Mouse (Mus musculus) forebrain, embryonic 13.5 days (tissue): ENCODE measurements around the gene BC048507. TPM values are rescaled to one million over a fixed set of nuclear protein-coding genes. Genes with fewer than 3 reads are reported as not detected.
A peak's percentile ranks its signal among the peaks of the same experiment; 100 is the strongest.
"Not testable (repeated sequence)": the region's sequence is repeated elsewhere in the genome, so short reads cannot be mapped to it uniquely, and the experiment has no call there.

Experiments
- ATAC-seq: fragments of 200-750 bp; cut with Nextera tagmentation; 2 replicates; pipeline ENCODE4 v1.8.0; 2017
- H3K27ac ChIP-seq: fragments of 300-500 bp; sonication (generic); 2 replicates; pipeline ENCODE4 v1.5.1; 2015; ENCODE audit warnings: inconsistent platforms, mild to moderate bottlenecking, moderate library complexity
- H3K27me3 ChIP-seq: fragments of 300-500 bp; sonication (generic); 2 replicates; pipeline ENCODE4 v1.6.1; 2015; ENCODE audit warnings: mild to moderate bottlenecking, inconsistent platforms
- H3K36me3 ChIP-seq: fragments of 300-500 bp; sonication (generic); 2 replicates; pipeline ENCODE4 v1.6.1; 2015; ENCODE audit warnings: mild to moderate bottlenecking, inconsistent platforms; ENCODE audit not compliant: poor library complexity, severe bottlenecking
- H3K4me1 ChIP-seq: fragments of 300-500 bp; sonication (generic); 2 replicates; pipeline ENCODE4 v1.6.1; 2015; ENCODE audit warnings: inconsistent platforms
- H3K4me2 ChIP-seq: fragments of 300-500 bp; sonication (generic); 2 replicates; pipeline ENCODE4 v1.6.1; 2015; ENCODE audit warnings: inconsistent platforms, mild to moderate bottlenecking, moderate library complexity
- H3K4me3 ChIP-seq: fragments of 300-500 bp; sonication (generic); 2 replicates; pipeline ENCODE4 v1.5.1; 2015; ENCODE audit warnings: mild to moderate bottlenecking, inconsistent platforms
- H3K9ac ChIP-seq: fragments of 300-500 bp; sonication (generic); 2 replicates; pipeline ENCODE4 v1.6.1; 2015; ENCODE audit warnings: mild to moderate bottlenecking, inconsistent platforms
- H3K9me3 ChIP-seq: fragments of 300-500 bp; sonication (generic); replicated peaks from 2 replicates; pipeline ENCODE4 v1.6.1; 2016; ENCODE audit warnings: inconsistent platforms
- WGBS: fragments of 180-500 bp; shearing (Covaris S2); methylation state at CpG from one replicate; pipeline ENCODE4 v1.1.7; 2015; 5-methylcytosine and 5-hydroxymethylcytosine counted together
- polyA plus RNA-seq: library from polyadenylated mRNA; unstranded; fragments of >200 nt; fragmentation: Nextera tagmentation; extraction: Ambion mirVana; gene quantifications from 2 replicates; pipeline ENCODE4 v1.2.1, GENCODE M21; 2015

BC048507 gene
- polyA plus RNA-seq, 1 experiment from 2014 or later: not detected

DNA sequence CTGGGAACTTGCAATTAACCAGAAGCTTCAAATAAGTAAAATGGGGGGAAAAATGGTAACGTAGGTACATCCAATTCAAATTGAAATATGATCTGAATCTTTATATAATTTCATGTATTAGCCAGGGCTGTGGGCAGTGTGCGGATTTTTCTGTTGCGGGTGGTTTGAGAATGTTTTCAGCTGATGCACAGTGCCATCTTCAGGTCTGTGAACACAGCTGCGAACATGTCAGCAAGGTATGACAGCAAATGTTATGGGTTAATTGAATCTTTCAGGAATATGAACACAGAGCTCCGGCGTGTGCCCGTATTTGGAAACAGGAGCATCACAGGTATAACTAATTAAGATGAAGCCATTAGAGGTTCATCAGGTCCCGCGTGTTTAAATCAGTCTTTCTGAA, 618 bp upstream of the BC048507 start:
- Histone ChIP-seq H3K27ac (no peak overlapping the region), H3K9ac (no peak overlapping the region), H3K4me3 (no peak overlapping the region), H3K4me2 (no peak overlapping the region), H3K27me3 (no peaks in the 10 kb centered on the region), H3K36me3 (no peaks in the 10 kb centered on the region), H3K4me1 (no peaks in the 10 kb centered on the region), H3K9me3 (no peaks in the 10 kb centered on the region)
- WGBS: 88% methylated on average over 9 of the region's 9 CpGs
- ATAC-seq: no peak

GRCm38 (mm10) chr13:67864764-67865350, 1.7 kb downstream of the BC048507 start:
- H3K9me3 ChIP-seq: no peaks in the 10 kb centered on the region
- no peak overlapping the region for H3K4me3 ChIP-seq
- no peak overlapping the region for H3K4me2 ChIP-seq
- no peaks in the 10 kb centered on the region for H3K4me1 ChIP-seq
- 7% methylated on average over 5 of the region's 5 CpGs for WGBS
- H3K27ac ChIP-seq: no peak overlapping the region
- peak; percentile 94 for ATAC-seq
- no peak overlapping the region for H3K9ac ChIP-seq
- H3K27me3 ChIP-seq: no peaks in the 10 kb centered on the region
- H3K36me3 ChIP-seq: no peaks in the 10 kb centered on the region

- Histone ChIP-seq H3K36me3 (no peaks in the 10 kb centered on the region), H3K9me3 (no peaks in the 10 kb centered on the region), H3K4me1 (no peaks in the 10 kb centered on the region), H3K27me3 (no peaks in the 10 kb centered on the region), H3K4me2 (no peak overlapping the region), H3K9ac (no peak overlapping the region), H3K4me3 (no peak overlapping the region), H3K27ac (no peak overlapping the region)
- WGBS: 36% methylated on average over 3 of the region's 3 CpGs
- ATAC-seq: no peak
These were observed 4.8 kb downstream of the BC048507 start for GRCm38 (mm10) chr13:67867899-67868298.

DNA sequence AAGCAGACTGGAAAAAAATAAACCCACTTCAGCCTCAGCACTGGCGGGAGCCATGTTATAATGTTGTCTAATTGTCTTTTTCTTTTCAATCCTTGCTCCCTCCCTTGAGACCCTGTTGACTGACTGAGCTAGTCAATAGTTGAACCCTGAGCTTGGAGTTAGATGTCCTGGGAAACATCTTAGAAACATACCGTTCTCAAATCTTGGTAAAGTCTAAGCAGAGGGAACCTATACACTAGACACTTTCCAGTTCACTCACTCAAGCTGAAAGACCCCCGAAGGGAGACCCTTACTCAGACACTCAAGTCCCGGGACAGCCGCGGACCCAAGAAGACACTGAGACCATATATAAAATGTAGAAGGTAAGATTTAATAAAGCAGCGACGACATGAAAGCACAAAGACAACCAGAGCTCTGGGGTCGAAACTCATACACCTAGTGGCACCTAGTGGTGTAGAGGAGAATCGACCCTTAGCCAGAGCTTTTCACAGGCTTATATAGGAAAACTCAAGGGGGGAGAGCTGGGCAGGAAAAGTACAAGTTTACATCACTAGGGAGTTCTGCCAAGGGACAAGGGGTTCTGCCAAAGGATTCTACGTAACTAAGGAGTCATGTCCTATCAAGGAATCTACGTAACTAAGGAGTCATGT, 13.0 kb downstream of the BC048507 start:
- not testable (repeated sequence) for H3K4me3 ChIP-seq, H3K36me3 ChIP-seq, H3K9me3 ChIP-seq, H3K27me3 ChIP-seq, H3K9ac ChIP-seq, H3K4me1 ChIP-seq, H3K27ac ChIP-seq
- peak; percentile 38; the same call in 1 of the 2 replicates for ATAC-seq
- peak overlapping the region; percentile 36; the same call in 1 of the 2 replicates for H3K4me2 ChIP-seq
- 31% methylated on average over 7 of the region's 12 CpGs for WGBS

- Histone ChIP-seq H3K36me3 (no peaks in the 10 kb centered on the region), H3K27ac (no peak overlapping the region), H3K4me3 (no peak overlapping the region), H3K27me3 (no peaks in the 10 kb centered on the region), H3K4me2 (no peak overlapping the region), H3K4me1 (no peaks in the 10 kb centered on the region), H3K9me3 (no peaks in the 10 kb centered on the region), H3K9ac (no peak overlapping the region)
- WGBS: 75% methylated on average over 6 of the region's 7 CpGs
- no peak for ATAC-seq
These were observed 13.7 kb downstream of the BC048507 start for GRCm38 (mm10) chr13:67876699-67877254.

DNA sequence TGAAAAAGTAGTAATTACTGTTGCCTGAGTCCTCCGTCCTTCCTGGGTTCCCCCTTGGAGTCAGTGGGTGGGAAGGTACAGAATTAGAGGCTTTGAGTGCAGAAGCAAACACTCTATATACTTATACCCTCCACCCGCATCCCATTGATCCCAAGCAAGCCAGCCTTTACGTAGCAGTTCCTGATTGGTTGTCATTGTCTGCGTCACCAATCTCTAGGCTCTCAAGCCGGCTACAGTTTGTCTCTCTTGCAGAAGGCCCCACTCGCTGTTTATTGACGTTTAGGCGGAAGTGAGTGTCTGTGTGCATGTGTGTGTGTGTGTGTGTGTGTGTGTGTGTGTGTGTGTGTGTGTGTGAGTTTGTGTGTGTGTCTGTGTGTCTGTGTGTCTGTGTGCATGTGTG, 20.8 kb downstream of the BC048507 start:
- Histone ChIP-seq H3K9ac (no peak overlapping the region), H3K27ac (no peak overlapping the region), H3K9me3 (0 out of 2 replicates have a peak, but pooled peaks cover 6% of the 10 kb centered on the region), H3K4me3 (no peak overlapping the region), H3K4me1 (no peaks in the 10 kb centered on the region), H3K36me3 (no peaks in the 10 kb centered on the region), H3K4me2 (no peak overlapping the region), H3K27me3 (no peaks in the 10 kb centered on the region)
- no peak for ATAC-seq
- WGBS: 93% methylated on average over 8 of the region's 8 CpGs

DNA sequence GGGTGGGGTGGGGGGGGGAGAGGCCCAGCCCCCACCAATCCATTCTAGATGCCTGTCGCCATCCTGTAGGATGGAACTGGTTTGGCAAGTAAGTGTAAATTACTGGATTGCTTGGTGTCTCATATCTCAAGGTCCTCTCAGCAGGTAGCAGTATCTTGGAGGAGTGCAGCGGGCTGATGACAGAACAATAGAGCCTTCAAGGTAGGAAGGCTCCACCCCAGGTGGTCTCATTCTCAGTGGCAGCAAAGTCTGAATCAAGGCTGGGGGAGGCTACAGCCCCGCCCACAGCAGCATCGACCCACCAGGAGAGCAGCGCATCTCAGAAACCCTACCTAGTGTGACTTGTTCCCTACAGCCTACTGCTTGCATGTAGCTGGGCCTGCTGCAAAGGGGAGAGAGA, 46.6 kb downstream of the BC048507 start:
- Histone ChIP-seq H3K4me3 (no peak overlapping the region), H3K4me1 (no peaks in the 10 kb centered on the region), H3K4me2 (no peak overlapping the region), H3K9ac (no peak overlapping the region), H3K27me3 (no peaks in the 10 kb centered on the region), H3K9me3 (peaks cover 44% of the 10 kb centered on the region), H3K27ac (no peak overlapping the region), H3K36me3 (no peaks in the 10 kb centered on the region)
- ATAC-seq: no peak
- WGBS: 31% methylated on average over 5 of the region's 5 CpGs

Other genes with a start within 250 kb of the BC048507 start
- gene Gm49345, start 225.6 kb upstream of the BC048507 start, polyA plus RNA-seq: not detected in 2 replicates
- 3.7 and 3.9 TPM in 2 replicates for gene Zfp729a, start 225.5 kb upstream of the BC048507 start, polyA plus RNA-seq
- 13.0 and 16.2 TPM in 2 replicates for gene Zfp738, start 176.3 kb upstream of the BC048507 start, polyA plus RNA-seq
- gene Zfp65, start 134.2 kb upstream of the BC048507 start, polyA plus RNA-seq: 10.1 and 10.5 TPM in 2 replicates
- 6.8 and 8.7 TPM in 2 replicates for gene Zfp85, start 108.1 kb upstream of the BC048507 start, polyA plus RNA-seq
- 2.4 and 3.1 TPM in 2 replicates for gene Zfp493, start 83.6 kb upstream of the BC048507 start, polyA plus RNA-seq
- 10.3 and 11.5 TPM in 2 replicates for gene Zfp273, start 49.6 kb upstream of the BC048507 start, polyA plus RNA-seq
- 4.1 and 4.8 TPM in 2 replicates for gene Gm10037, start 32.2 kb upstream of the BC048507 start, polyA plus RNA-seq